Mouse (Mus musculus): ENCODE data around the gene Exoc4.

- TF ChIP-seq POLR2A (IDR thresholded peaks at IDR 0.05; ENCODE audit: low read depth, low read length) (no peak), MAX (IDR thresholded peaks at IDR 0.05; ENCODE audit: low read length) (no peak), EP300 (IDR thresholded peaks at IDR 0.05; ENCODE audit: low read length) (no peak), ELF1 (IDR thresholded peaks at IDR 0.05; ENCODE audit: low read depth, low read length) (no peak), RCOR1 (conservative IDR thresholded peaks at IDR 0.05; ENCODE audit: low read depth, low read length) (no peak), CHD1 (IDR thresholded peaks at IDR 0.05; ENCODE audit: low read depth, low read length) (no peak), USF1 (IDR thresholded peaks at IDR 0.05; ENCODE audit: low read depth, low read length) (no peak), HCFC1 (IDR thresholded peaks at IDR 0.05; ENCODE audit: low read depth, low read length) (no peak)
These were observed 473.9 kb downstream of the Exoc4 start for GRCm38 (mm10) chr6:33722811-33723210.
